Mouse (Mus musculus): ENCODE measurements at regions not wholly inside any gene's neighbourhood (a gene's known extent, or its start where the extent isn't known, plus 50 kb on each side); places are given as distances from the start of the nearest gene placed in this dataset.

- no peak for TF ChIP-seq CTCF (conservative IDR thresholded peaks at IDR 0.05; ENCODE audit: insufficient read depth, insufficient read length, low read depth, low read length)
- TF ChIP-seq POLR2A (IDR thresholded peaks at IDR 0.05; ENCODE audit: low read depth, low read length): no peak
Observed at GRCm38 (mm10) chr2:61084835-61085234, 121.8 kb upstream of the Rbms1 start.

Measured in kidney, adult 2 months (tissue).